Mouse (Mus musculus) heart, embryonic 16.5 days (tissue): ENCODE results near the gene Accsl. TPM values are rescaled to one million over a fixed set of nuclear protein-coding genes. Genes with fewer than 3 reads are reported as not detected.

Experiments used
- ATAC-seq: fragments of 200-750 bp; cut with Nextera tagmentation; replicated peaks from 2 replicates; pipeline ENCODE4 v1.8.0; 2017; ENCODE audit warnings: moderate number of reproducible peaks; ENCODE audit not compliant: insufficient read depth, low FRiP score; ENCODE audit errors: extremely low read depth
- H3K27ac ChIP-seq: fragments of 300-500 bp; sonication (generic); 2 replicates; pipeline ENCODE4 v1.5.1; 2014; ENCODE audit warnings: mild to moderate bottlenecking, low read length, control low read depth, moderate library complexity
- H3K27me3 ChIP-seq: fragments of 300-500 bp; sonication (generic); 2 replicates; pipeline ENCODE4 v1.6.1; 2014; ENCODE audit warnings: low read length, mixed read lengths; ENCODE audit not compliant: control insufficient read depth, insufficient read depth
- H3K36me3 ChIP-seq: fragments of 300-500 bp; sonication (generic); 2 replicates; pipeline ENCODE4 v1.6.1; 2014; ENCODE audit not compliant: control insufficient read depth, insufficient read depth
- H3K4me1 ChIP-seq: fragments of 300-500 bp; sonication (generic); 2 replicates; pipeline ENCODE4 v1.6.1; 2014; ENCODE audit warnings: low read length, mixed read lengths; ENCODE audit not compliant: control insufficient read depth, insufficient read depth
- H3K4me2 ChIP-seq: fragments of 300-500 bp; sonication (generic); 2 replicates; pipeline ENCODE4 v1.6.1; 2014; ENCODE audit warnings: low read depth, mild to moderate bottlenecking, control low read depth, low read length
- H3K4me3 ChIP-seq: fragments of 300-500 bp; sonication (generic); 2 replicates; pipeline ENCODE4 v1.5.1; 2014; ENCODE audit warnings: mild to moderate bottlenecking, control low read depth, low read length
- H3K9ac ChIP-seq: fragments of 300-500 bp; sonication (generic); 2 replicates; pipeline ENCODE4 v1.6.1; 2014; ENCODE audit warnings: low read length, control low read depth
- H3K9me3 ChIP-seq: fragments of 300-500 bp; sonication (generic); replicated peaks from 2 replicates; pipeline ENCODE4 v1.6.1; 2016; ENCODE audit warnings: low read length; ENCODE audit not compliant: control insufficient read depth
- WGBS: fragments of 180-500 bp; shearing (Covaris S2); extraction: QIAGEN DNeasy Blood & Tissue Kit; methylation state at CpG from one replicate; pipeline ENCODE4 v1.1.7; 2014; 5-methylcytosine and 5-hydroxymethylcytosine counted together
- polyA plus RNA-seq: library from polyadenylated mRNA; unstranded; fragments of >200 nt; fragmentation: Nextera tagmentation; extraction: Ambion mirVana; gene quantifications from 2 replicates; pipeline ENCODE4 v1.2.1, GENCODE M21; 2015

Gene Accsl
- polyA plus RNA-seq, 1 experiment from 2014 or later, result not detected

- Histone ChIP-seq H3K9me3 (no peaks in the 10 kb centered on the region), H3K27me3 (no peaks in the 10 kb centered on the region), H3K4me2 (no peak overlapping the region), H3K4me3 (no peak overlapping the region), H3K36me3 (no peaks in the 10 kb centered on the region), H3K27ac (no peak overlapping the region), H3K9ac (no peak overlapping the region), H3K4me1 (peaks cover 11% of the 10 kb centered on the region)
- ATAC-seq, result no peak
- 49% methylated on average over 16 of the region's 16 CpGs for WGBS
Observed at GRCm38 (mm10) chr2:93899397-93900380, 30.7 kb upstream of the Accsl start.

- peaks cover 7% of the 10 kb centered on the region for H3K4me1 ChIP-seq
- H3K9ac ChIP-seq, result no peak overlapping the region
- 16% methylated on average over 9 of the region's 9 CpGs for WGBS
- peak; percentile 76 for ATAC-seq
- no peak overlapping the region for H3K4me3 ChIP-seq
- no peaks in the 10 kb centered on the region for H3K36me3 ChIP-seq
- no peaks in the 10 kb centered on the region for H3K27me3 ChIP-seq
- no peaks in the 10 kb centered on the region for H3K9me3 ChIP-seq
- H3K4me2 ChIP-seq, result no peak overlapping the region
- H3K27ac ChIP-seq, result peak overlapping the region; percentile 36
Observed at GRCm38 (mm10) chr2:93891611-93892280, 22.8 kb upstream of the Accsl start.

GRCm38 (mm10) chr2:93890143-93890542, 21.2 kb upstream of the Accsl start:
- no peaks in the 10 kb centered on the region for H3K27me3 ChIP-seq
- ATAC-seq, result no peak
- H3K4me1 ChIP-seq, result peaks cover 12% of the 10 kb centered on the region
- WGBS, result 71% methylated on average over 8 of the region's 8 CpGs
- no peak overlapping the region for H3K9ac ChIP-seq
- no peaks in the 10 kb centered on the region for H3K36me3 ChIP-seq
- no peaks in the 10 kb centered on the region for H3K9me3 ChIP-seq
- H3K4me2 ChIP-seq, result no peak overlapping the region
- H3K27ac ChIP-seq, result no peak overlapping the region
- no peak overlapping the region for H3K4me3 ChIP-seq

GRCm38 (mm10) chr2:93889071-93889470, 20.1 kb upstream of the Accsl start:
- WGBS, result 69% methylated on average over 7 of the region's 7 CpGs
- Histone ChIP-seq H3K27ac (no peak overlapping the region), H3K9me3 (no peaks in the 10 kb centered on the region), H3K4me1 (peaks cover 12% of the 10 kb centered on the region), H3K4me2 (no peak overlapping the region), H3K4me3 (no peak overlapping the region), H3K27me3 (no peaks in the 10 kb centered on the region), H3K9ac (no peak overlapping the region), H3K36me3 (no peaks in the 10 kb centered on the region)
- no peak for ATAC-seq

- Histone ChIP-seq H3K9me3 (no peaks in the 10 kb centered on the region), H3K27ac (no peak overlapping the region), H3K4me1 (peaks cover 12% of the 10 kb centered on the region), H3K4me2 (no peak overlapping the region), H3K4me3 (no peak overlapping the region), H3K36me3 (no peaks in the 10 kb centered on the region), H3K9ac (no peak overlapping the region), H3K27me3 (no peaks in the 10 kb centered on the region)
- WGBS, result 83% methylated on average over 6 of the region's 6 CpGs
- no peak for ATAC-seq
Observed at GRCm38 (mm10) chr2:93888366-93888765, 19.4 kb upstream of the Accsl start.

GRCm38 (mm10) chr2:93887273-93887672, 18.3 kb upstream of the Accsl start:
- Histone ChIP-seq H3K9ac (no peak overlapping the region), H3K27me3 (no peaks in the 10 kb centered on the region), H3K4me2 (no peak overlapping the region), H3K4me1 (peaks cover 12% of the 10 kb centered on the region), H3K27ac (no peak overlapping the region), H3K9me3 (no peaks in the 10 kb centered on the region), H3K4me3 (no peak overlapping the region), H3K36me3 (no peaks in the 10 kb centered on the region)
- 53% methylated on average over 11 of the region's 11 CpGs for WGBS
- ATAC-seq, result no peak

- no peak overlapping the region for H3K9ac ChIP-seq
- H3K27me3 ChIP-seq, result no peaks in the 10 kb centered on the region
- H3K36me3 ChIP-seq, result no peaks in the 10 kb centered on the region
- WGBS, result 26% methylated on average over 10 of the region's 10 CpGs
- no peak for ATAC-seq
- no peak overlapping the region for H3K27ac ChIP-seq
- H3K4me2 ChIP-seq, result no peak overlapping the region
- no peaks in the 10 kb centered on the region for H3K9me3 ChIP-seq
- H3K4me1 ChIP-seq, result peaks cover 6% of the 10 kb centered on the region
- H3K4me3 ChIP-seq, result no peak overlapping the region
Observed at GRCm38 (mm10) chr2:93886013-93886794, 17.2 kb upstream of the Accsl start.

GRCm38 (mm10) chr2:93883066-93883465, 14.1 kb upstream of the Accsl start:
- Histone ChIP-seq H3K9me3 (no peaks in the 10 kb centered on the region), H3K27me3 (no peaks in the 10 kb centered on the region), H3K27ac (no peak overlapping the region), H3K4me2 (no peak overlapping the region), H3K9ac (no peak overlapping the region), H3K4me1 (peaks cover 15% of the 10 kb centered on the region), H3K4me3 (no peak overlapping the region), H3K36me3 (no peaks in the 10 kb centered on the region)
- WGBS, result 66% methylated on average over 5 of the region's 5 CpGs
- no peak for ATAC-seq
